Mouse (Mus musculus) intestine, embryonic 15.5 days (tissue): Measurements from ENCODE around the gene Gm10382. TPM values are rescaled to one million over a fixed set of nuclear protein-coding genes. Genes with fewer than 3 reads are reported as not detected.
A peak's percentile ranks its signal among the peaks of the same experiment; 100 is the strongest.

ENCODE experiments used
- ATAC-seq: fragments of 200-750 bp; cut with Nextera tagmentation; 2 replicates; pipeline ENCODE4 v1.8.0; 2017; ENCODE audit warnings: moderate TSS enrichment, moderate library complexity
- H3K27ac ChIP-seq: fragments of 300-500 bp; sonication (generic); 2 replicates; pipeline ENCODE4 v1.5.1; 2015; ENCODE audit warnings: mild to moderate bottlenecking, inconsistent platforms
- H3K27me3 ChIP-seq: fragments of 300-500 bp; sonication (generic); replicated peaks from 2 replicates; pipeline ENCODE4 v1.6.1; 2015; ENCODE audit warnings: inconsistent platforms
- H3K36me3 ChIP-seq: fragments of 300-500 bp; sonication (generic); 2 replicates; pipeline ENCODE4 v1.6.1; 2015; ENCODE audit warnings: inconsistent platforms
- H3K4me1 ChIP-seq: fragments of 300-500 bp; sonication (generic); replicated peaks from 2 replicates; pipeline ENCODE4 v1.6.1; 2015; ENCODE audit warnings: inconsistent platforms
- H3K4me2 ChIP-seq: fragments of 300-500 bp; sonication (generic); replicated peaks from 2 replicates; pipeline ENCODE4 v1.6.1; 2015; ENCODE audit warnings: mild to moderate bottlenecking, inconsistent platforms
- H3K4me3 ChIP-seq: fragments of 300-500 bp; sonication (generic); replicated peaks from 2 replicates; pipeline ENCODE4 v1.5.1; 2015; ENCODE audit warnings: inconsistent platforms
- H3K9ac ChIP-seq: fragments of 300-500 bp; sonication (generic); 2 replicates; pipeline ENCODE4 v1.6.1; 2015; ENCODE audit warnings: inconsistent platforms
- H3K9me3 ChIP-seq: fragments of 300-500 bp; sonication (generic); 2 replicates; pipeline ENCODE4 v1.6.1; 2016; ENCODE audit warnings: inconsistent platforms
- WGBS: fragments of 180-500 bp; shearing (Covaris S2); methylation state at CpG from one replicate; pipeline ENCODE4 v1.1.7; 2015; 5-methylcytosine and 5-hydroxymethylcytosine counted together
- polyA plus RNA-seq: library from polyadenylated mRNA; unstranded; fragments of >200 nt; fragmentation: Nextera tagmentation; extraction: Ambion mirVana; gene quantifications from 2 replicates; pipeline ENCODE4 v1.2.1, GENCODE M21; 2015

The Gm10382 gene
- polyA plus RNA-seq, 1 experiment from 2014 or later, result 0.23 TPM

DNA sequence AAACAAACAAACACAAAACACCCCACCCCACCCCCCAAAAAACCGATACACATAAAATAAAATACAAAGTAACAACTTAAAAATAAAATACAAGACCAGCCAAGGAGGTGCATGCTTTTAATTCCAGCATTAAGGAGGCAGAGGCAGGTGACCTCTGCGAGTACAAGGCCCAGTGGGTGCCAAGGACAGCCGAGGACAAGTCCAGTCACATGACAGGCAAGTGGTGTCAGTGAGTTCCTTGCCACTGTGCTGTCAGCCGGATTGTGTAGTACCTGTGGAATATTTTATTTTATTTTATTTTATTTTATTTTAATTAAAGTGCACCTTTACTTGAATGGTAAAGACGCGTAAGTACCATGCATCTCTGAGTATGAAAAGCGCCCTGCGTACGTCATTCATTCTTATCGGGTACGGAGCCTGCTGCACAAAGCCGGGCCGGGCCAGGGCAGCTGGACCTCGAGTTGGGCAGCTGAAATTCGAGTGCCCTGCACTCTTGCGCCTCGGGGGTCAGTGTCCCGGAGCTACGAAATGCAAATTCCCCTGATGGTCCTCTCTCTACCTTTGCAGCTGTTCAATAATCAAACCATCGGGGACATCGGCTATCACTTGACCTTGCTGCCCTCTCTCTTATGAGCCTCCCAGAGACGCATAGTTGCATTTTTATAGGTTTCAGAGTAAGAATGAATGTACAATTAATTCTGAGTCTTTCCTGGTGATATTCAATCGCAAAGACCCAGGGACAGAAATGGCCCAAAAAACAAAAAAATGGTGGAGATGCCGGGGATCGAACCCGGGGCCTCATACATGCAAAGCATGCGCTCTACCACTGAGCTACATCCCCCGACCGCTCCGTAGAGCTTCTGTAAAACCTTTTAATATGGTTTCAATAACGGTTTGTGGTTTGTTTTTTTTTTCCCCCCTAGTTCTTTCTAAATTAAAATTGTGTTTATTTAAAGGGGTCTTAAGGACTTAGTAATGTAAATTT, 14.7 kb downstream of the Gm10382 start:
- Histone ChIP-seq H3K27ac (no peak overlapping the region), H3K9me3 (no peaks in the 10 kb centered on the region), H3K4me1 (peaks cover 8% of the 10 kb centered on the region), H3K36me3 (no peaks in the 10 kb centered on the region), H3K27me3 (no peaks in the 10 kb centered on the region), H3K4me3 (peak overlapping the region; percentile 38), H3K4me2 (peak overlapping the region; percentile 73), H3K9ac (peak overlapping the region; percentile 26; the same call in 1 of the 2 replicates)
- peak; percentile 29; the same call in 1 of the 2 replicates for ATAC-seq
- 12% methylated on average over 31 of the region's 31 CpGs for WGBS

DNA sequence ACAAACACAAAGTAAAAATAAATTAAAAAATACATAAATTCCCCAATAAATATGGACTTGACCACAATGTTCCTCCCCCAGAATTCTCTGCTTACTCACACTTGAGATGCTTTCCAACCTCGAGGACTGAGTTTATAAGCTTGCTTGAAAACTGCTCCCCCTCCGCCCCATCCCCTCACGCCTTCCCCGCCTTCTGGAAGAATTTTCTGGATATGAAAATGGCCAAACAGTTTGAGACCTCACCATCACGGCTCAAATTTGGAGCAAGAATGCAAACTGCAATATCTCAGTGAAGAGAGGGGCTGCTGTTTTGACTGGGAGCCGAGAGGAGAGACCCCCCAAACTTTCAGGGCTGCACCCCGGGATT, 15.4 kb downstream of the Gm10382 start:
- no peak for ATAC-seq
- Histone ChIP-seq H3K27me3 (no peaks in the 10 kb centered on the region), H3K4me1 (peaks cover 8% of the 10 kb centered on the region), H3K9ac (peak overlapping the region; percentile 57), H3K4me3 (peak overlapping the region; percentile 60), H3K4me2 (peak overlapping the region; percentile 78), H3K36me3 (no peaks in the 10 kb centered on the region), H3K9me3 (no peaks in the 10 kb centered on the region), H3K27ac (peak overlapping the region; percentile 80)
- 3% methylated on average over 7 of the region's 7 CpGs for WGBS

GRCm38 (mm10) chr5:125404903-125405545, 15.9 kb downstream of the Gm10382 start:
- no peaks in the 10 kb centered on the region for H3K36me3 ChIP-seq
- H3K27ac ChIP-seq, result peak overlapping the region; percentile 80
- H3K4me1 ChIP-seq, result peaks cover 13% of the 10 kb centered on the region
- H3K9ac ChIP-seq, result peak overlapping the region; percentile 57
- peak overlapping the region; percentile 60 for H3K4me3 ChIP-seq
- peak; percentile 32 for ATAC-seq
- no peaks in the 10 kb centered on the region for H3K27me3 ChIP-seq
- under 1% methylated on average over 28 of the region's 28 CpGs for WGBS
- H3K9me3 ChIP-seq, result no peaks in the 10 kb centered on the region
- peak overlapping the region; percentile 78 for H3K4me2 ChIP-seq

GRCm38 (mm10) chr5:125405546-125406248, 16.6 kb downstream of the Gm10382 start:
- Histone ChIP-seq H3K4me2 (peak overlapping the region; percentile 82), H3K4me3 (peak overlapping the region; percentile 60), H3K27me3 (no peaks in the 10 kb centered on the region), H3K9me3 (no peaks in the 10 kb centered on the region), H3K4me1 (peaks cover 14% of the 10 kb centered on the region), H3K9ac (peak overlapping the region; percentile 57), H3K36me3 (no peaks in the 10 kb centered on the region), H3K27ac (peak overlapping the region; percentile 88)
- under 1% methylated on average over 31 of the region's 31 CpGs for WGBS
- ATAC-seq, result peak; percentile 68

DNA sequence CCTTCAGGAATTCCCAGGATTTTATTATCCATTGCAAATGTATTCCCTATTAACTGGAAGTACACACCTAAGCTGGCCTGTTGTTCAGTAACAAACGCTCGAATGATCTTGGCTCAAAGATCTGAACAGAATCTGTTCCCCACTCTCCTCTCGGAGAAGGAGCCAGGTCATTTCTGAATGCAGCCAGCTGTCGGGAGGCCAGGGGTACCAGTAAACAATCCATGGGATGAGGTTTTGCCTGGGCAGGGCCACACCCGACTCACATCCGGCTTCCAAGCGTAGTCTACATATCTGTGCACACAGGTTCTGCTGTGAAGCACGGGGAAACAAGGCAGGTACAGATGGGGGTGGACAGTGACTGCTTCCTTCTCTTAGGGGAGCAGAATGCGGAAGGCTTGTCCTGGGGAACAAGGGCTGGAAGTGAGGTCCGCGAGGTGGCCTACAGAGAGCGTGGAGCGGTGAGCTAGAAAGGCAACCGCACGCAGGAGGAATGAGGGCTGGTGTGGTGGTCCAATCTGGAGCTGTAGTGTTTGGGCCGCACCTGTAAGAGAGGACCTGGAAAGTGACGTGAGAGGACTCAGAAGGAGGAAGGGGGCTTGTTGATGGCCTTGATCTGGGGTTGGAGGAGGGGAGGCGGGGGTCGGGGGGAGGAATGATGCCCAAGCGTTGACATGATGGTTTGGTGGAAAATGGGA, 17.3 kb downstream of the Gm10382 start:
- H3K27ac ChIP-seq, result peak overlapping the region; percentile 88
- WGBS, result 2% methylated on average over 20 of the region's 20 CpGs
- peak overlapping the region; percentile 57 for H3K9ac ChIP-seq
- H3K4me1 ChIP-seq, result peaks cover 14% of the 10 kb centered on the region
- no peaks in the 10 kb centered on the region for H3K27me3 ChIP-seq
- ATAC-seq, result peak; percentile 50
- H3K4me2 ChIP-seq, result peak overlapping the region; percentile 82
- H3K4me3 ChIP-seq, result peak overlapping the region; percentile 60
- no peaks in the 10 kb centered on the region for H3K9me3 ChIP-seq
- no peaks in the 10 kb centered on the region for H3K36me3 ChIP-seq

- Histone ChIP-seq H3K4me3 (peak overlapping the region; percentile 60), H3K4me2 (peak overlapping the region; percentile 82), H3K27ac (no peak overlapping the region), H3K9ac (no peak overlapping the region), H3K4me1 (peaks cover 14% of the 10 kb centered on the region), H3K9me3 (no peaks in the 10 kb centered on the region), H3K36me3 (no peaks in the 10 kb centered on the region), H3K27me3 (no peaks in the 10 kb centered on the region)
- 52% methylated on average over 13 of the region's 13 CpGs for WGBS
- ATAC-seq, result no peak
Observed at GRCm38 (mm10) chr5:125407020-125407830, 18.1 kb downstream of the Gm10382 start.

DNA sequence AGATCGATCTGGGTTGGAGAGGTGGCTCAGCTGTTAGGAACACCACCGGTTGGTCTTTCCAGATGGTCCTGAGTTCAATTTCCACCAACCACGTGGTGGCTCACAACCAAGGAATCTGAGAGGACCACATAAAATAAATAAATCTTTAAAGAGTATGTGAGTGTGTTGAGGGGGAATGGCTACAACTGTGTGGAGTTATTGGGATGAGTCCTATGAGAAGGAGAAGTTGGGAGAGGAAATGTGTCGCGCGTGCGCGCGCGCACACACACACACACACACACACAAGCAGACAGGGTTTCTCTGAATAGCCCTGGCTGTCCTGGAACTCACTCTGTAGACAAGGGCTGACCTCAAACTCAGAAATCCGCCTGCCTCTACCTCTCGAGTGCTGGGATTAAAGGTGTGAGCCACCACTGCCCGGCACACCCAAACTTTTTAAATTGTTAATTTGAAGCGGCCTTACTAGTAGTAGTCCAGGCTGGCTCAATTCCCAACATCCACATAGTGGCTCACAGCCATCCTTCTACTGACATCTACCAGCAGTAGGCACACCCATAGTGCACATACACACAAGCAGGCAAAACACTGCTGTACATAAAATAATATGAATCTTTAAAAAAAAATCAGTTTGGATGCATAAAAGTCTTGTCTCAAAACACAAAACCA, 18.9 kb downstream of the Gm10382 start:
- Histone ChIP-seq H3K4me2 (0 out of 2 replicates have a peak overlapping the region, but pooled peaks have one; percentile 3), H3K9ac (no peak overlapping the region), H3K9me3 (no peaks in the 10 kb centered on the region), H3K4me1 (peaks cover 14% of the 10 kb centered on the region), H3K36me3 (no peaks in the 10 kb centered on the region), H3K27me3 (no peaks in the 10 kb centered on the region), H3K4me3 (no peak overlapping the region), H3K27ac (no peak overlapping the region)
- ATAC-seq, result no peak
- WGBS, result 68% methylated on average over 14 of the region's 14 CpGs

- Histone ChIP-seq H3K9ac (no peak overlapping the region), H3K4me3 (peak overlapping the region; percentile 34), H3K4me1 (peaks cover 14% of the 10 kb centered on the region), H3K27me3 (no peaks in the 10 kb centered on the region), H3K4me2 (peak overlapping the region; percentile 53), H3K36me3 (0 out of 2 replicates have a peak, but pooled peaks cover 4% of the 10 kb centered on the region), H3K27ac (no peak overlapping the region), H3K9me3 (no peaks in the 10 kb centered on the region)
- peak; percentile 57 for ATAC-seq
- 1% methylated on average over 13 of the region's 13 CpGs for WGBS
Observed at GRCm38 (mm10) chr5:125408842-125409241, 19.7 kb downstream of the Gm10382 start.

- Histone ChIP-seq H3K27ac (no peak overlapping the region), H3K9me3 (no peaks in the 10 kb centered on the region), H3K4me1 (peaks cover 14% of the 10 kb centered on the region), H3K36me3 (peaks cover 8% of the 10 kb centered on the region; the same call in 1 of the 2 replicates), H3K4me2 (peak overlapping the region; percentile 53), H3K27me3 (no peaks in the 10 kb centered on the region), H3K9ac (no peak overlapping the region), H3K4me3 (peak overlapping the region; percentile 34)
- WGBS, result 6% methylated on average over 20 of the region's 20 CpGs
- ATAC-seq, result peak; percentile 70
Observed at GRCm38 (mm10) chr5:125409348-125410090, 20.4 kb downstream of the Gm10382 start.

DNA sequence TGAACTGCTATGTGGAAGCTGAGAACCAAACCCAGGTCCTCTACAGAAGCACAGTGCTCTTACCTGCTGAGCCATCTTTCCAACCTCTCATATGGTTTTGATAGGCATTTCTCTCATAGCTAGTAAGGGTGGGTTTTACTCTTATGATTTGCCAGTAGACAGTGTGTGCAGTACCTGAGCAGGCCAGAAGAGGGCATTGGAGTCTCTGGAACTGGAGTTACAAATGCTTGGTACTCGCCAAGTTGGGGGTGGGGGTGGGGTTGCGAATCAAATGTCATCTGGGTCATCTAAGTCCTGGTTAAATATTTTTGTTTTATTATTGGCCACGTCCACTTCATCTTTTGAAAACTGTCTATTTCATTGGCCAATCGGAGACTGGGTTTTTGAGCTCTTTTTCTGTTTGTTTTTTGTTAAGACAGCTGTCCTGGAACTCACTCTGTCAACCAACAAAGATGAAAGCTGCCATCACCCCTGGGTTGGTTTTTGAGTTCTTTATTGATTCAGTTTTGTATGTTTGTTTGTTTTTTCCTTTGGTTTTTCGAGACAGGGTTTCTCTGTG, 22.9 kb downstream of the Gm10382 start:
- Histone ChIP-seq H3K4me1 (peaks cover 10% of the 10 kb centered on the region), H3K27ac (no peak overlapping the region), H3K4me2 (no peak overlapping the region), H3K36me3 (peaks cover 31% of the 10 kb centered on the region), H3K4me3 (no peak overlapping the region), H3K27me3 (no peaks in the 10 kb centered on the region), H3K9ac (no peak overlapping the region), H3K9me3 (no peaks in the 10 kb centered on the region)
- 67% methylated on average over 5 of the region's 5 CpGs for WGBS
- ATAC-seq, result no peak
